Mouse (Mus musculus) megakaryocyte, embryonic 14.5 days (primary cell): ENCODE measurements around the gene Rfx8. TPM values are rescaled to one million over a fixed set of nuclear protein-coding genes. Genes with fewer than 3 reads are reported as not detected.

Experiments
- H3K27me3 ChIP-seq: replicated peaks from 2 replicates; pipeline ENCODE3; 2012; ENCODE audit warnings: inconsistent platforms
- H3K36me3 ChIP-seq: replicated peaks from 2 replicates; pipeline ENCODE3; 2012; ENCODE audit warnings: low read length, inconsistent platforms, mixed read lengths
- H3K4me1 ChIP-seq: 2 replicates; pipeline ENCODE4 v1.6.1; 2012; ENCODE audit warnings: inconsistent platforms
- H3K4me3 ChIP-seq: replicated peaks from 2 replicates; pipeline ENCODE3; 2012; ENCODE audit warnings: moderate library complexity, mild to moderate bottlenecking, inconsistent platforms
- H3K9me3 ChIP-seq: 2 replicates; pipeline ENCODE4 v1.6.1; 2012; ENCODE audit warnings: inconsistent platforms
- FLI1 ChIP-seq: IDR thresholded peaks from 2 replicates; pipeline ENCODE4 v1.6.1; 2012; ENCODE audit warnings: low read length, inconsistent platforms, mixed read lengths
- GATA1 ChIP-seq: IDR thresholded peaks from 3 replicates; pipeline ENCODE4 v1.6.1; 2012; ENCODE audit warnings: mixed read lengths, low read length, inconsistent platforms, borderline replicate concordance
- polyA plus RNA-seq: library from polyadenylated mRNA; stranded (reverse); fragments of >175 nt; gene quantifications from 2 replicates; pipeline ENCODE4 v1.2.3, GENCODE M21; 2012; ENCODE audit warnings: low replicate concordance; ENCODE audit not compliant: insufficient read depth

The Rfx8 gene
- polyA plus RNA-seq, 1 experiment: 0.34 TPM

DNA sequence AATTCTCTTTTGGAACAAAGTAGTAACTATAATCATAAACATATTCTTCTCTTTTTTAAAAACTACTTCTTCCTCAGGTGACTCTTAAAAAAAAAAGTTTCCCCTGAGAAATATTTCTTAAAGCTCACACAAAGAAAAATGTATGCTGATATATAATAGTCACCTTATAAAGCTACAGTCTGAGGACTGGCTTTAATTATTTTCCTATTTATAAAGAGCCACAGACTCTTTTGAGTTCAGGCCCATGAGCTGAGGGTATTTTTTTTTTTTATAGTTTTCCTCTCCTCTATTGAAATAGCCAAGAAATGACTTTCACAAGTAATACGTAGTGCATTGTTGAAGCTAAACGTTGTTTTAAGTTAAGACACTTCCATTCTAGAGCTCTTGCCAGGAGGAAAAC lies 611 bp downstream of the Rfx8 start:
- TF ChIP-seq GATA1: no peak
- no peak for TF ChIP-seq FLI1
- no peaks in the 10 kb centered on the region for H3K4me1 ChIP-seq

DNA sequence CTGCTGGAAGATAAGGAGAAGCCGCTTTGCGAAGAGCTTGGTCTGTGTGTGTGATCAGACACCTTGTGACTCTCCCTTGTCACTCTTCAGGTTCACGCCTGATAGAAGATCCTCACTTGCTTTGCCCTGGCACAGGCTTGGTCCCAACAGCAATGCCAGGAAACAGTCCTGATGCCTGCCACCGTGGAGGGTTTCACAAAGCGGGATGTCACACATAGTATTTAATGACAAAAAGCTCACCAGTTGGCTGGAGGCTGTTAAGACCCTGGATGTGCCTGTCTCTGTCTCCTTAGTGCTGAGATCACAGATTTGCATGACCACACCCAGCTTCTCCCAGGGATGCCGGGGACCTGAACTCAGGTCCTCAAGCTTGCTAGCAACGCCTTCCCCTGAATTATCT lies 5.2 kb downstream of the Rfx8 start:
- no peaks in the 10 kb centered on the region for H3K36me3 ChIP-seq

More for the DNA sequence above, 611 bp downstream of the Rfx8 start:
- Histone ChIP-seq H3K4me3 (no peak overlapping the region), H3K27me3 (peaks cover 51% of the 10 kb centered on the region), H3K9me3 (0 out of 2 replicates have a peak, but pooled peaks cover 5% of the 10 kb centered on the region), H3K36me3 (no peaks in the 10 kb centered on the region)

GRCm38 (mm10) chr1:39714729-39715128 lies 6.1 kb downstream of the Rfx8 start:
- peaks cover 81% of the 10 kb centered on the region for H3K27me3 ChIP-seq
- TF ChIP-seq FLI1: no peak
- TF ChIP-seq GATA1: no peak
- H3K4me3 ChIP-seq: no peak overlapping the region
- peaks cover 15% of the 10 kb centered on the region for H3K4me1 ChIP-seq
- H3K36me3 ChIP-seq: no peaks in the 10 kb centered on the region
- H3K9me3 ChIP-seq: peaks cover 19% of the 10 kb centered on the region

More for the DNA sequence above, 5.2 kb downstream of the Rfx8 start:
- Histone ChIP-seq H3K27me3 (peaks cover 77% of the 10 kb centered on the region), H3K4me1 (peaks cover 15% of the 10 kb centered on the region), H3K9me3 (peaks cover 19% of the 10 kb centered on the region), H3K4me3 (no peak overlapping the region)
- no peak for TF ChIP-seq GATA1
- no peak for TF ChIP-seq FLI1

DNA sequence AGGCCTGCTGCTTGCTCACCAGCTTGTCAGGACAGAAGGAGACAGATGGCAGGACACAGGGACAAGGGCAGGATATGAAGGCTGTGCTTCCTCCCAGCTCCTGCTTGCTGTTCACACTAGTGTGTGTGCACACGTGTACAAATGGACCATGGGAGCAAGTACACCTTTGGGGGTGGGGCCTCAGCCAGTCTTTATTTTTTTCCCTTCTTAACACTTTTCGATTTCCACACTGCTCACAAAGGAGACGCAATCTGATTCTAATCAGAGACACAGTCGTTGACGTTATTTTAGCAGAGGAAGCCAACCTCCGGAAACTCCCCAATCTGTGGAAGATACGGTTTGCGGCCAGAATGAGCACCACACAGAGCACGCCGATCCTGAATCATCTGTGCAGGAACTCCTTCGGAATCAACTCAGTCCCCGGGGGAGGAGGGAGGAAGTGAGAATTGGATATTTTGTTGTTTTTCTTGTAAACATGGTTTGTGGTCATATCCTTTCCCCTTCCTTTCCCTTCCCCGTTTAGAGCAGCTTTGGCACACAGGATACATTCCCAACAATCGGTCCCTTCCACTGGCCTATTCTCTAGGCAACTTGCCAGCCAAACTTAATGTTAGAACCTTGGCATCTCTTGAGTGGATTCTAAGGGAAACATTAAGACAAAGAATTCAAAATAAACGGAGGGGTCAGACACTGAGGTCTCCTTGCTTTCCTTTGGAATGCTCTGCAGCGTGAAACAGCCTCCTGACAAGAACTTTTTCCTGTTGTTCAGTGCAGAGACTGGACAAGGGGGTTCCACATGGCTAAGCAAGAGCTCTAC lies 6.7 kb downstream of the Rfx8 start:
- peak overlapping the region; percentile 66 for H3K4me3 ChIP-seq
- peaks cover 19% of the 10 kb centered on the region for H3K9me3 ChIP-seq
- H3K4me1 ChIP-seq: peaks cover 15% of the 10 kb centered on the region
- H3K27me3 ChIP-seq: peaks cover 81% of the 10 kb centered on the region
- H3K36me3 ChIP-seq: no peaks in the 10 kb centered on the region
- TF ChIP-seq GATA1 (no peak), FLI1 (no peak)

- H3K9me3 ChIP-seq: peaks cover 19% of the 10 kb centered on the region
- H3K4me3 ChIP-seq: no peak overlapping the region
- peaks cover 83% of the 10 kb centered on the region for H3K27me3 ChIP-seq
- no peak for TF ChIP-seq GATA1
- TF ChIP-seq FLI1: no peak
- peaks cover 15% of the 10 kb centered on the region for H3K4me1 ChIP-seq
- H3K36me3 ChIP-seq: no peaks in the 10 kb centered on the region
These were observed 7.5 kb downstream of the Rfx8 start for GRCm38 (mm10) chr1:39713300-39713699.

GRCm38 (mm10) chr1:39712261-39712660 lies 8.5 kb downstream of the Rfx8 start:
- peaks cover 86% of the 10 kb centered on the region for H3K27me3 ChIP-seq
- H3K9me3 ChIP-seq: peaks cover 19% of the 10 kb centered on the region
- peaks cover 15% of the 10 kb centered on the region for H3K4me1 ChIP-seq
- TF ChIP-seq GATA1 (no peak), FLI1 (no peak)
- no peak overlapping the region for H3K4me3 ChIP-seq
- H3K36me3 ChIP-seq: no peaks in the 10 kb centered on the region

DNA sequence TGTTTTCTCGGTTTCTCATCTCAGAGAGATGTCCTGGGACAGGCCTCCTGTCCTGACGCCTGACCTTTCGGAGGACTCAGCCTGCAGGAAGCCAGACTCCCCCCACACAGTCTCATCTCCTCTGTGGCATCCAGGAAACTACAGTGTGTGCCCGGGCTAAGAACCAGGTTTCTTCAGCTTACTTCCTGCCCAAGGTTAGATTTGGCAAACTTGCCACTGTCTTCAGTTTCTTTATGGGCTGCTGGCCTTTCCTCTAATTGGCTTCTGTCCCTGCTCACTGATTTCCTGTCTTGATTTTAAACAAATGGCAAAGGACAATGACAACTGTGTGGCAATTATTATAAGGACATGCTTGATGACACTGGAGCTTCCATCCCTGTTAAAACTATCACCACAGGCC lies 10.2 kb downstream of the Rfx8 start:
- Histone ChIP-seq H3K4me3 (no peak overlapping the region), H3K27me3 (peaks cover 77% of the 10 kb centered on the region), H3K4me1 (peaks cover 15% of the 10 kb centered on the region), H3K36me3 (no peaks in the 10 kb centered on the region), H3K9me3 (peaks cover 19% of the 10 kb centered on the region)
- TF ChIP-seq GATA1 (no peak), FLI1 (no peak)

GRCm38 (mm10) chr1:39710016-39710415 lies 10.8 kb downstream of the Rfx8 start:
- Histone ChIP-seq H3K36me3 (no peaks in the 10 kb centered on the region), H3K9me3 (peaks cover 14% of the 10 kb centered on the region), H3K4me3 (no peak overlapping the region), H3K4me1 (peaks cover 15% of the 10 kb centered on the region), H3K27me3 (peaks cover 73% of the 10 kb centered on the region)
- TF ChIP-seq FLI1 (no peak), GATA1 (no peak)

DNA sequence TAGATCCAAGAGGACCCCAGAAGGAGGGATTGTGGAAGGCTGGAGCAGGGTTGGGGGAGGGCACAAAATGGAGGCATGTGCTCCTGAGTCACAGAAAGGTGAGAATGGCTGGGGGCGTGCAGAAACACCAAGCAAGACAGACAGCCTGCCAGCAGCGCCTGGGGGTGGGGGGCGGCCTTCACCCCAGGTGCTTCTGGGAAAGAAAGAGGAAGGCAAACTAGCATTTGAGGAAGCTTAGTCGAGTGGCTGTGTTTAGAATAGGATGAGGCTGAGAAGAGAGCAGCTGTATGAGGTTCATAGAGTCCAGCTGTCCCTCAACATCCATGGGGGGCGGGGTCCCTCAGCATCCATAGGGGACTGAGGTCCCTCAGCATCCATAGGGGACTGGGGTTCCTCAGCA lies 12.0 kb downstream of the Rfx8 start:
- Histone ChIP-seq H3K36me3 (no peaks in the 10 kb centered on the region), H3K4me3 (no peak overlapping the region), H3K9me3 (peaks cover 14% of the 10 kb centered on the region), H3K27me3 (peaks cover 72% of the 10 kb centered on the region), H3K4me1 (peaks cover 8% of the 10 kb centered on the region)
- TF ChIP-seq GATA1: no peak
- no peak for TF ChIP-seq FLI1

- peaks cover 50% of the 10 kb centered on the region for H3K27me3 ChIP-seq
- no peak for TF ChIP-seq FLI1
- TF ChIP-seq GATA1: no peak
- H3K9me3 ChIP-seq: no peaks in the 10 kb centered on the region
- H3K4me3 ChIP-seq: no peak overlapping the region
- no peaks in the 10 kb centered on the region for H3K4me1 ChIP-seq
- no peaks in the 10 kb centered on the region for H3K36me3 ChIP-seq
These were observed 18.4 kb downstream of the Rfx8 start for GRCm38 (mm10) chr1:39702216-39703046.
